Mouse (Mus musculus): ENCODE results near the gene Glis3.

The Glis3 gene

GRCm38 (mm10) chr19:28493605-28494260 lies 186.1 kb downstream of the Glis3 start:
- no peak for ATAC-seq (ENCODE audit: low TSS enrichment)

DNA sequence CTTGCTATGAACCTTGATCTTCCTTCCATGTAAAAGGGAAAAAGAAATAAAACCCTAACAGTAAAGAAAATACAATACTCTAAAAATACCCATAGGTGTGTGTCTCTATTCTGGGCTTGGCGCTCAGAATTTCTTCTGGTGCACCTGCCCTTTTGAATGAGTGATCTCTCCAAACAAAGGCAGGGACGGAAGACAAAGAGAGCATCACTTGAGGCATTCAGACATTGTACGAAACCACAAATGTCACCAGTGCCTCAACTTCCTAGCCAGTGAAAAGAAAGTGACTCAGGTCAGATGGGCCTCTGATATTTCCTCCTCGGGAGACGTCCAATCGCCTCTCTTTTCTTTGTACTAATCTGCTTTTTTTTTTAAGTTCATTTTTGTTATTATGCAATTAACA lies 201.8 kb downstream of the Glis3 start:
- ATAC-seq (ENCODE audit: low TSS enrichment), result no peak

DNA sequence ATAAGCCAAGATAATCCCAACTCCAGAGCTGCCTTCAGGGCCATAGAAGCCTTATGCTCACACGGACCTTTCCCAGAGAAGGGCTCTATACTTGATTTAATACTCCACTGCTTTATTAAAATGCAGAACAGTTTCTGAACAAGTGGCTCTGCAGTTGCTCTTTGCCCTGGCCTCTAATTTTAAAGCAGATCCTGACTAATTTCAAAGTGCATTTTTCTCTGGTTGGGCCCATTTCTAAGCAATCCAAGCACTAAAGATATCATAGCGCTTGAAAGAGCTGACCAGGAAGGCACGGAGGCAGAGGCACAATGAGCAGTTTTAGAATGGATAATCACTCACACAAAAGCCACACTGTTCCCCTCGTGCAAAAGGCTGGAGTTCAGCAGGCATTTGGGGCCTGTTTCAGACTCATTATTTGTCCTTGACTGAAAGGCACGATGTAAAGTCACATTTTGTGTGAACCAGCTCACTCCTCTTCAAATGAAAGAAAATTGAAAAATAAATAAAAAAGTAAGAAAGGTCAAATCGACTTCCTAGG lies 202.5 kb downstream of the Glis3 start:
- no peak for ATAC-seq (ENCODE audit: low TSS enrichment)

DNA sequence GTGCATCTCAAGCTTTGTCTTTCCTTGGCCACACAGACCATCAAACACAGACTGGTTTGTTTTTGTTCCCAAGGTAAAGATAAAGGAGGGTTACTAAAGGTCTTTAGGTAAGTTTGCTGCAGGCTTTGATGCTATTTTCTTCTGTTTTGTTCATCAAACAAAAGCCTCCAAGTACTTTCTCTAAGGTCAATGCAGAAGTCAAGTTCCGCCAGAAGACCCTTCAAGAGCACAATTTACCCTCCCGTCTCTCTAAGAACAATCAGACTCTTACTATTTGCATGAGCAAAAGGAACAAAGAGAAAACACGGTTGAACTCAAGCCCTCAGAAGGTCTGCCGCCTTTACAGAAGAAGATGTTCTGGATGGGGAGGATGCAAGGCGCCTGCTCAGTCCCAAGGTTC lies 206.3 kb downstream of the Glis3 start:
- no peak for ATAC-seq (ENCODE audit: low TSS enrichment)

- ATAC-seq (ENCODE audit: low TSS enrichment), result no peak
Observed at GRCm38 (mm10) chr19:28471144-28471543, 208.7 kb downstream of the Glis3 start.

DNA sequence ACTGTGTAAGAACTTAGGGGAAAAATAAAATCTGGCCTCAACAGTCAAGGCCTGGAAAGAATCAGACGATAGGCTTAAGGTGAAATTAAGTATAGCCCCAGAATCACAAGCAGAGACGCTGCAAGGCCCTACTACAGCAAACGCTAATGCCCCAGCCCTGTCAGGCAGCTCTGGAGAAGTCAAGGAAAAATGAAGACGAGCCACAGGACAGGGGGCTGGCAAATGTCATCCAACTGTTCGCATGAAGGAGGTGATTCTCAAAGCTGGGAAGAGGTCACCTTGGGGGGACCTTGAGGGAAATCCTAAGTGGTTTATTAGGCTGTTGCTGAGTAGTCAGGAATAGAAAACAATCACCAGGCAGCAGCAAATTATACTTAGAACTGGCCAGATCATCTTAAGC lies 214.1 kb downstream of the Glis3 start:
- no peak for ATAC-seq (ENCODE audit: low TSS enrichment)

DNA sequence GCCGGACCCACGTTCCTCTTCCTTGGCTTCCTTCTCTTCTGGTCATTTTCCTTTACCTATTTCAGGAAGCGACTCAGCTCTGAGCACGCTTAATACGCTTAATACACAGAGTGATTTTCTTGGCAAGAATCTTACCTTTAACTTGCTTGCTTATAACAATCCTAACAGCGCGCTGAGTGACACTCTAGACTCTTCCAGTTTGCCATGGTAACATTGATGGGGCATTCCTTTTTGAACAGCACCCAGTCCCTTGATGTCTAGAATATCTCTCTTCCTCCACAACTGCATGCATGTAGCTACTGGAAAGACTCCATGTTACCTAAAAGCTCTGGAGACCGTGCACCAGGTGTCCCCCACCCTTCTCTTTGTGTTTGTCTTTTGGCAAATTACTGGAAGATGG lies 225.5 kb downstream of the Glis3 start:
- ATAC-seq (ENCODE audit: low TSS enrichment), result no peak

DNA sequence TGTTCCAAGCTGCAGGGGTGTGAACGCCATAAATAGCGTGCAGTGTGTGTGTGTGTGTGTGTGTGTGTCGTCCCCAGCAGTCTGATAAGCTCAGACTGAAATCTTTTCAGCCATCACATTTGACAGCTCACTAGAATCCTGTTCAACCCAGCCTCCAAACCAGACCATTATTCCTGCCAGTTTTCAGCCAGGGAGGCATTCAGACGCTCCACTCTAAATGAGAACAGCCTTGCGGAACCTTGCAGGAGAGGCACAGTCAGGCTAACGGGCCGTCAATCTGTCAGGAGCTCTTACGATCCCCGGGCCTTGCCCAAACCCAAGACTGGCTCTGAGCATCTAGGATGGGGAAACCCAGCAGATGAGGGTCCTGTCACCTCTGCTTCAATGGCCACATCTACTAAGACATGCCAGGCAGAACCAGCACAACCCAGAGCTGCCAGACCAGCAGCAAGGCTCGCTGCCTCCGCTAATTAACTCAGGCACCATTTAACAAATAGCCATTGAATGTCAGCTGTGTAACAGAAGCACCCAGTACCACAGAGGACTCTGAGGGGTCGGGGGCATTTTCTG lies 226.8 kb downstream of the Glis3 start:
- peak; percentile 79 for ATAC-seq (ENCODE audit: low TSS enrichment)

- no peak for ATAC-seq (ENCODE audit: low TSS enrichment)
Observed at GRCm38 (mm10) chr19:28448811-28449210, 231.1 kb downstream of the Glis3 start.

- no peak for ATAC-seq (ENCODE audit: low TSS enrichment)
Observed at GRCm38 (mm10) chr19:28442161-28442560, 237.7 kb downstream of the Glis3 start.

DNA sequence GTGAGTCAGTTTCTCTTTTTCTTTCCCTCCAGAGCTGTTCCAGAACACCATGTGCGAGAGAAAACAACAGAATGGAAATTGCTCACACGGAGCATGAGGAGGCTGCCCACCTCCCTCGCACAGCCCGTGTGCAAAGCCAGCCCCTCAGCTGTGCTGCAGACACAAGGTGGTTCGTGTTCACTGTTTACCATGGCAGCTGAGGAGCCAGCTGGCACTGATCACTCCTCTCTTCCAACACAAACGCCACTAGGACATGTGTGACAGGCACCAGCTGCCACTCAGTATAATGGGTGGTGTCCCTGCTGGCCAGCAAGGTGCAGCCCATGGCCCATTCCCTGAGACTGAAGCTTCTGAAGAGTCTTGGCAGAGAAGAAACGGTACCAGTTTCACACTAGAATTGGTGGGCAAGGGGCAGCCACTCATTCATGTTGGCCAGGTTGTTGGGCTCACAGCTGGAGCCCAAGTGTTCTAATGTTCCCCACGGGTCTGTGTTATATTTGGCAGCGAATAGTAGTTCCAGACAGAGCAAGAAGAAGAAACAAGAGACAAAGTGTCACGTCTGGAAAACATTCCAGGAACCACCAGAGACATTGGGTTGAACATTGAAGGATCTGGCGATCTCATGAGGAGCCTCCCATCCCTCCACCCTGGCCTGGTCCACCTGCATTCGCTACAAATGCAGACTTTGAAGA lies 243.3 kb downstream of the Glis3 start:
- ATAC-seq (ENCODE audit: low TSS enrichment), result peak; percentile 94

DNA sequence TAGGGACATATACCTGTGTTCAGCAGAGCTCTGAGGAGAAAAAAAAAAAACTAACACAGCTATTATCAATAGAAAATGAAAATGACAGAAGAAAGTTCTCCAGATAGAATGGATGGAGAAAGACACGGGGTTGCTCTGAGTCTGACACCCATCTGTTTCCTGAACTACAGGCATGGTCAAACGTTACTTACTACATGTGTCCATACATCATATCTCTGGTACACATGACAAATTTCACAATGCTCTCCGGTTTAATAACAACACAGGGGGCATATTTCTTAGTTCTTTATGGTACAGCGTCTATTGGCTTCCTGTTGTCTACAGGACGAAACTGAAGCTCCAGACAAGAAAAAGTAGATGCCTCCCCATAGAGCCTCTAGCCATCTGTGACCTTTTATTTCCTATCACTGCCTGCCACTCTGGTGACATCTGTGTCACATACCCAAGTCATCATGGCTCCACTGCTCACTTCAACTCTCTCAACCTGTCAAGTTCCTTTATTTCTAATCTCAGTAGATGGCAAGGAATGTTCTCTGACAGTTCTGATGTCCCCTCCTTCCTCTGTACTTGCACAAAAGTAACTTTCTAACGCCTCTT lies 251.6 kb downstream of the Glis3 start:
- ATAC-seq (ENCODE audit: low TSS enrichment), result no peak

DNA sequence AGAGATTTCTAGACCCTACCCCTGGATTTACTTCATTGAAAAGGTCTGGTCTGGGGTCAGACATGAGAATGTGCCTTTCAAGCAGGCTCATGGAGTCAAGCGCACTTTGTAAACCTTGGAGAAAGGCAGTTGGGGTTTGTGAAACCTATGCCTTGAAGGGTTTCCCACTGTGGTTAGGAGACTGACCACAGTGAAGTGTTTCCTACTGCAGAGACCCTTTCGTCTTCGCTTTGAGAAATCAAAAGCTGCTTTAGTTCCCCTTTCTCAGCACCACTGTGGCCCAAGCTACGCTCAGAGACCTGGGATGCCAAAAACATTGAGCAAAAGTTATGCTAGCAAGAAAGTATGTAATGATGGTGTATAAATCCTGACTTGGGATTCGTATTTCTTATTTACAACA lies 255.7 kb downstream of the Glis3 start:
- ATAC-seq (ENCODE audit: low TSS enrichment), result no peak

- ATAC-seq (ENCODE audit: low TSS enrichment), result no peak
Observed at GRCm38 (mm10) chr19:28422939-28423338, 256.9 kb downstream of the Glis3 start.

GRCm38 (mm10) chr19:28416069-28416468 lies 263.8 kb downstream of the Glis3 start:
- ATAC-seq (ENCODE audit: low TSS enrichment), result no peak

DNA sequence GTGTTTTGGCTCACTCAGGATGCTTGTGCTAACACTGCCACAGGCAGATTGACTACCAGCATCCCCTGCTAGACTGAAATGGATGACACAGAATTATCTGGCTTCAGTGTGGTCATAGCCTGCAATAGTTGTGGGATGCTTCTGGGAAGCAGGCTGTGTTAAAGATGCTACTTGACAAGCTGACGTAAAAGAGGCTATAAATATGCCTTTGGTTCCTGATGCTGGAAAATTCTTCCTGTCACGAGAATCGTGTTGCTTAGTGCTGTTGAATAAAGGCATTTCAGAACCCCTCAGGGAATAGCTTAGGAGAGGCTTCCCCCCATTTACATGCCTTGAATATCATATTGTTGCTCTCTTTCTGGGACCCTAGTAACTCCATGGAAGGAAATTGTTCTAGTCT lies 271.1 kb downstream of the Glis3 start:
- peak; percentile 41; the same call in 1 of the 2 replicates for ATAC-seq (ENCODE audit: low TSS enrichment)

GRCm38 (mm10) chr19:28402956-28403355 lies 276.9 kb downstream of the Glis3 start:
- ATAC-seq (ENCODE audit: low TSS enrichment), result no peak

DNA sequence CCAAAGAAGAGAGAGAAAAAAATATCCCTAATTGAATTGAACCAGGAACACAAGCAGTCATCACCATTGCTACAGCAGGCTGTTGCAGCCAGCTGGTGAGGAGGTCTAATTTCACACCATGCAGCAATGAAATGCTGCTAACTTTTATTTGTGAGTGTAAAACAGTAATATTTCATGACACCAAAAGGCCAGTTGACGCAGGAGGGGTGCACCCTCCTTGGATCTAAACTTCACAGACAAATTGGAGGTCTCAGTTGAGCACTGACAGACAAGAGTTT lies 284.4 kb downstream of the Glis3 start:
- no peak for ATAC-seq (ENCODE audit: low TSS enrichment)

- no peak for ATAC-seq (ENCODE audit: low TSS enrichment)
Observed at GRCm38 (mm10) chr19:28394826-28395583, 284.9 kb downstream of the Glis3 start.

GRCm38 (mm10) chr19:28393766-28394165 lies 286.1 kb downstream of the Glis3 start:
- ATAC-seq (ENCODE audit: low TSS enrichment), result no peak

- peak; percentile 73; the same call in 1 of the 2 replicates for ATAC-seq (ENCODE audit: low TSS enrichment)
Observed at GRCm38 (mm10) chr19:28392838-28393237, 287.0 kb downstream of the Glis3 start.

GRCm38 (mm10) chr19:28390920-28391319 lies 289.0 kb downstream of the Glis3 start:
- no peak for ATAC-seq (ENCODE audit: low TSS enrichment)

Data from frontal cortex, adult (tissue).